Mouse (Mus musculus) heart, adult 2 months (tissue): Measurements from ENCODE around the gene Foxj1. TPM values are rescaled to one million over a fixed set of nuclear protein-coding genes. Genes with fewer than 3 reads are reported as not detected.
"Not testable (repeated sequence)": the region's sequence is repeated elsewhere in the genome, so short reads cannot be mapped to it uniquely, and the experiment has no call there.

Experiments used
- DNase-seq, 2 experiments: peaks; one replicate each; pipeline ENCODE4 v3.0.0; 2021
- H3K27ac ChIP-seq: fragments of 200-600 bp; 2 replicates; pipeline ENCODE4 v1.8.1; 2022
- H3K27me3 ChIP-seq: fragments of 200-500 bp; 2 replicates; pipeline ENCODE4 v1.6.1; 2012; ENCODE audit warnings: mild to moderate bottlenecking, low read length, inconsistent platforms, mixed read lengths; ENCODE audit not compliant: control insufficient read depth, insufficient read depth
- H3K36me3 ChIP-seq: fragments of 200-500 bp; 2 replicates; pipeline ENCODE4 v1.6.1; 2012; ENCODE audit warnings: low read length, inconsistent platforms; ENCODE audit not compliant: control insufficient read depth, insufficient read depth
- H3K4me1 ChIP-seq: fragments of 200-500 bp; 2 replicates; pipeline ENCODE4 v1.6.1; 2011; ENCODE audit warnings: low read length; ENCODE audit not compliant: control insufficient read depth, insufficient read depth
- H3K4me3 ChIP-seq: fragments of 200-600 bp; 2 replicates; pipeline ENCODE4 v1.8.1; 2022
- H3K79me2 ChIP-seq: fragments of 200-500 bp; replicated peaks from 2 replicates; pipeline ENCODE4 v1.6.1; 2012; ENCODE audit warnings: mild to moderate bottlenecking, inconsistent platforms, low read length, moderate library complexity, mixed read lengths; ENCODE audit not compliant: control insufficient read depth, insufficient read depth
- H3K9ac ChIP-seq: fragments of 200-500 bp; 2 replicates; pipeline ENCODE4 v1.6.1; 2012; ENCODE audit warnings: low read depth, mild to moderate bottlenecking, control low read depth, inconsistent platforms, low read length, mixed read lengths
- CTCF ChIP-seq: fragments of 200-600 bp; IDR thresholded peaks from 2 replicates; pipeline ENCODE4 v1.8.1; 2022; ENCODE audit warnings: antibody characterized with exemption, mild to moderate bottlenecking, moderate library complexity
- EP300 ChIP-seq: fragments of 200-500 bp; IDR thresholded peaks from 2 replicates; pipeline ENCODE4 v1.6.1; 2011; ENCODE audit warnings: low read depth, low read length, control low read depth; ENCODE audit not compliant: insufficient read depth
- POLR2A ChIP-seq: fragments of 200-500 bp; IDR thresholded peaks from 2 replicates; pipeline ENCODE4 v1.6.1; 2011; ENCODE audit warnings: mild to moderate bottlenecking, low read depth, low read length, control low read depth; ENCODE audit not compliant: insufficient read depth
- WGBS: fragments of 180-500 bp; shearing (Covaris S2); methylation state at CpG from one replicate; pipeline ENCODE4 v1.1.7; 2018; 5-methylcytosine and 5-hydroxymethylcytosine counted together
- intact Hi-C: fragments of 180-260 bp; cut with DNase I; formaldehyde crosslinking; loops from one replicate; pipeline ENCODE4 v1.15.1; 2025
- polyA plus RNA-seq: library from polyadenylated mRNA; depleted of rRNA; stranded (reverse); fragments of >200 nt; gene quantifications from 2 replicates; pipeline ENCODE4 v1.2.3, GENCODE M21; 2012
- total RNA-seq, 2 experiments: library from RNA; stranded (reverse); gene quantifications; 2 replicates each; pipeline ENCODE4 v1.2.3; 2021

The Foxj1 gene
- total and polyA plus RNA-seq, 3 experiments = 5.1 TPM; not detected in 2

DNA sequence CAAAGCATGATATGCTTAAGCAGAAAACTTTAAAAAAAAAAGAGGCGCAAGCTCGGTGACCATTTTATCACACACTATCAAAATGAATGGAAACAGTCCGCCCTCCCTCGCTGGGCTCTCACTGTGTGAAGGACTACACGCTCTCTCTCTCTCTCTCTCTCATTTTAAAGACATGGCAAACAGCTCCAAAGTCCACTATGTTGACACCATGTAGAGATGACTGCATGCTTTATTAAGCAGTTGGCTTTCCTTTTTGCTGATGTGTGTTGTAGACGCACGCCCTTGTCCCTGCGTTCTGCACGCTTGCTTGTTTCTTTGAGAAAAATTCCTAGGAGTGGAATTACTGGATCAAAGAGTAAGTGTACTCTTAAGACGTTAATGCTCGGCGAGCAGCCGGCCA lies 30.2 kb upstream of the Foxj1 start:
- Histone ChIP-seq H3K4me1 (peaks cover 3% of the 10 kb centered on the region; the same call in 1 of the 2 replicates), H3K9ac (no peak overlapping the region), H3K36me3 (no peaks in the 10 kb centered on the region), H3K79me2 (no peaks in the 10 kb centered on the region), H3K27me3 (no peaks in the 10 kb centered on the region), H3K27ac (no peak overlapping the region), H3K4me3 (no peak overlapping the region)
- DNase-seq = no peak
- WGBS = 81% methylated on average over 13 of the region's 13 CpGs
- intact Hi-C loops = loop anchor here (5.0 kb wide), 1 partner anchor 138 kb away; no protein-coding TSS in a partner anchor
- no peak for TF ChIP-seq POLR2A

DNA sequence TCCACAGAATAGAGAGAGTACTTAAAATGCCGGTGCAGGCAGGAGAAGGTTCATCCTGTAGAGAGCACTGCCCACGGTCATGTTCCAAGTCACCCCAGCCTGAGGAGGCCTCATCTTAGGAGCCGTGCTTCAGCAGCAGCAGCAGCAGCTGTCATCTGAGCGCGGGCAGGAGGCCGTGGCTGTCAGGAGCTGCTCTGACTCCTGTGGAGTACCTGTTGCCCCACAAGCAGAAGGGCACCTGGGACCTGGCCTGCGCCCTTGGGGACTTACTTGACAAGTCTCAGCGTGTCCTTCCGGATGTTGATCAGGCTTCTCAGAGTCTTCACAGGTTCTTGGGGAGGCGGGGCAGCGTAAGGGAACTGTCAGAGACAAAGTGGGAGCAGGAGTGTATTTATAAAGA lies 26.8 kb upstream of the Foxj1 start:
- Histone ChIP-seq H3K9ac (no peak overlapping the region), H3K4me1 (no peaks in the 10 kb centered on the region), H3K4me3 (no peak overlapping the region), H3K79me2 (no peaks in the 10 kb centered on the region), H3K27me3 (no peaks in the 10 kb centered on the region), H3K36me3 (no peaks in the 10 kb centered on the region), H3K27ac (no peak overlapping the region)
- no peak for TF ChIP-seq EP300
- 73% methylated on average over 11 of the region's 11 CpGs for WGBS
- DNase-seq = no peak
- intact Hi-C loops = no loop called here

DNA sequence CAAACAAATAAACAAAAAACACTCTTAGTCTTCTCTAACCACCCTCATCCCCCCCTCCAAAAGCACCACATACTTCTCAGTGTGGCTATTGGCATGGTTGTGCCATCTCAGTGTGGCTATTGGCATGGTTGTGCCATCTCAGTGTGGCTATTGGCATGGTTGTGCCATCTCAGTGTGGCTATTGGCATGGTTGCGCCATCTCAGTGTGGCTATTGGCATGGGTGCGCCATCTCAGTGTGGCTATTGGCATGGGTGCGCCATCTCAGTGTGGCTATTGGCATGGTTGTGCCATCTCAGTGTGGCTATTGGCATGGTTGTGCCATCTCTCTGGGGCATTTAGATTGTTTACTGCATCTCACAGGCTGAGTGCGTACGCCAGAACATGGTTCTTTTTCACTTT lies 25.7 kb upstream of the Foxj1 start:
- 98% methylated on average over 5 of the region's 5 CpGs for WGBS
- not testable (repeated sequence) for H3K27ac ChIP-seq

DNA sequence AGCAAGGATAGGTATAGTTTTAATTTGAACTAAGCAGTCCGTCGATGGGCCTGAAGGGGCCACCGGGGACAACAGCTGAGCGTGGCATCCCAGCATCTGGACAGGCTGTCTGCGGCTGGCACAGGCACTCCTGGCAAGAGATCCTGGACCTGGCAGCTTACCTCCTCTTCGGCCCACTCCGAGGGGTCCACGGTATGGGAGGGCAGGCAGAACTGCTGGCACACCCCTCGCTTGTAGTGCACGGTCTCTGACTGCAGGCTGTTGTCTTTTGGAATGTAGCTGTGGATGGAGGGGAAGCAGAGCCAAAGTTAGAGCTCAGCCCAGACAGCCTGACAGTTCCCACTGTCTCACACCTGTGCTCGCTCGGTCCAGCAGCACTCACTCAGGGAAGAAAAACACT lies 24.5 kb upstream of the Foxj1 start:
- no peak overlapping the region for H3K9ac ChIP-seq
- TF ChIP-seq EP300 (no peak), POLR2A (no peak), CTCF (no peak)
- intact Hi-C loops = no loop called here
- no peak for DNase-seq
- H3K4me3 ChIP-seq = no peak overlapping the region
- no peaks in the 10 kb centered on the region for H3K36me3 ChIP-seq
- no peaks in the 10 kb centered on the region for H3K79me2 ChIP-seq
- H3K27me3 ChIP-seq = no peaks in the 10 kb centered on the region
- H3K27ac ChIP-seq = no peak overlapping the region
- no peaks in the 10 kb centered on the region for H3K4me1 ChIP-seq
- 91% methylated on average over 12 of the region's 12 CpGs for WGBS

More for the DNA sequence above, 25.7 kb upstream of the Foxj1 start:
- H3K27me3 ChIP-seq, H3K4me1 ChIP-seq, H3K36me3 ChIP-seq, DNase-seq, H3K79me2 ChIP-seq, H3K9ac ChIP-seq, intact Hi-C loops, H3K4me3 ChIP-seq: not testable (repeated sequence)

DNA sequence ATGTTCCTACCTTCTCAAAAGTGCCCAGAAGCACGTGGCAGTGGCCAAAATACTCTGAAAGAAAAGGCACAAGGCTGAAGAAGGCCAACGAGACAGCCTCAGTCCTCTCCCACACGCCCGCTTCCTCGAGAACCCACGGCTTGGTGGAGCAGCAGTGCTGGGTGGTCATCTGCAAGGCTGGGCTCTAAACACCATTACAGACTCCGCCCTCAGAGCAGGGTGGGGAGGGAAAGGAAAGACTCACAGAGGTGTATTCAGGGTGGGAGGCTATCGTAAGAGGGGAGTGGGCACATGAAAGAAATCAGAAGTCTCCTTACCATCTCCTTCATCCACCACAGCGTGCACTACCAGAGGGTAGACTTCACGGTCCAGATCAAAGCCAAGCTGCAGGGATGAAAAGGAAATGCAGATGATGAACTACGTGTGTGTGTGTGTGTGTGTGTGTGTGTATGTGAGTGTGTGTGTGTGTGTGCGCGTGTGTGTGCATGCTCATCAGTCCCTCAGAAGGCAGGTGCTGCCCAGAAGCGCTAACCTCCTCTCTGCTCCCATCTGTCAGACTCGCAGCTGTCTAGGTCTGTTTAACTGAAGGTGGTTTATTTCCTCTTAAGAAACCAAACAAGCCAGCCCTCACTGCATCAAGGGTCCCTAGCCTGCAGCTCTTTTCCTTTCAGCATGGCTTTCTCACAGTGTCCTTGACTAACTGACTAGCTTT lies 23.9 kb upstream of the Foxj1 start:
- H3K27ac ChIP-seq = no peak overlapping the region
- H3K4me1 ChIP-seq = no peaks in the 10 kb centered on the region
- H3K4me3 ChIP-seq = no peak overlapping the region
- H3K36me3 ChIP-seq = no peaks in the 10 kb centered on the region
- intact Hi-C loops = no loop called here
- no peak for DNase-seq
- H3K27me3 ChIP-seq = no peaks in the 10 kb centered on the region
- H3K79me2 ChIP-seq = no peaks in the 10 kb centered on the region
- 79% methylated on average over 15 of the region's 15 CpGs for WGBS
- no peak overlapping the region for H3K9ac ChIP-seq
- no peak for TF ChIP-seq EP300
- TF ChIP-seq CTCF = no peak

DNA sequence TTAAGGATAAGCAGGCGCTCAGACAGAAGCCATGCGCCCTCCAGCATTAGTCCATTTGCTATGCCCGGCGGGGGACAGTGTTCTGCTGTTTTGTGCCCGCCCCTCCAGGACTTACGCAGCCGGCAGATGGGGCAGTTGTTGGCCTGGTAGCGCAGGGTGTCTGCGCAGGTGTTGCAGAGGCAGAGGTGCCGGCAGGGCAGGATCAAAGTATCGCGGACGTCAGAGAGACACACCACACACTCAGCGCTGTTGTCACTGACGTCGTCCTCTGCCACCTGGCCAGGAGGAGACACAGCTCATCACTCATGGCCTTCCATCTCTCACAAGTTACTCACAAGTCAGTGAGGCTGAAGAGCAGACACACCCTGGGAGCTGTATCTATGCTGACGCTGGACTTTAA lies 19.3 kb upstream of the Foxj1 start:
- intact Hi-C loops = no loop called here
- DNase-seq = no peak
- Histone ChIP-seq H3K4me3 (no peak overlapping the region), H3K9ac (no peak overlapping the region), H3K4me1 (no peaks in the 10 kb centered on the region), H3K36me3 (no peaks in the 10 kb centered on the region), H3K27ac (no peak overlapping the region), H3K27me3 (no peaks in the 10 kb centered on the region), H3K79me2 (no peaks in the 10 kb centered on the region)
- WGBS = 54% methylated on average over 17 of the region's 17 CpGs
- TF ChIP-seq POLR2A = no peak
- no peak for TF ChIP-seq CTCF
- no peak for TF ChIP-seq EP300
